Mouse (Mus musculus): ENCODE measurements around the gene Slc16a3.

GRCm38 (mm10) chr11:120931479-120931878 is 16.8 kb upstream of the Slc16a3 start:
- TF ChIP-seq CTCF (conservative IDR thresholded peaks at IDR 0.05; ENCODE audit: insufficient read depth, insufficient read length, low read depth, low read length) (no peak), POLR2A (IDR thresholded peaks at IDR 0.05; ENCODE audit: low read depth, low read length) (no peak)
